Mouse (Mus musculus) midbrain, embryonic 14.5 days (tissue): ENCODE data around the gene Tspan7. TPM values are rescaled to one million over a fixed set of nuclear protein-coding genes. Genes with fewer than 3 reads are reported as not detected.

ENCODE experiments used
- ATAC-seq: fragments of 200-750 bp; cut with Nextera tagmentation; 2 replicates; pipeline ENCODE4 v1.8.0; 2017; ENCODE audit warnings: moderate number of reproducible peaks, moderate library complexity; ENCODE audit not compliant: low FRiP score, low TSS enrichment
- DNase-seq: peaks from one replicate; pipeline ENCODE4 v3.0.0-alpha.2; 2015
- H3K27ac ChIP-seq: fragments of 300-500 bp; sonication (generic); replicated peaks from 2 replicates; pipeline ENCODE4 v1.5.1; 2014; ENCODE audit warnings: mild to moderate bottlenecking, low read depth, low read length, moderate library complexity
- H3K27me3 ChIP-seq: fragments of 300-500 bp; sonication (generic); 2 replicates; pipeline ENCODE4 v1.6.1; 2014; ENCODE audit warnings: low read length, control low read depth, mixed read lengths; ENCODE audit not compliant: control insufficient read depth, insufficient read depth
- H3K36me3 ChIP-seq: fragments of 300-500 bp; sonication (generic); 2 replicates; pipeline ENCODE4 v1.6.1; 2014; ENCODE audit warnings: low read length, control low read depth; ENCODE audit not compliant: control insufficient read depth, insufficient read depth
- H3K4me1 ChIP-seq: fragments of 300-500 bp; sonication (generic); 2 replicates; pipeline ENCODE4 v1.6.1; 2014; ENCODE audit warnings: mild to moderate bottlenecking, antibody characterized with exemption, low read length, control low read depth; ENCODE audit not compliant: control insufficient read depth, insufficient read depth
- H3K4me2 ChIP-seq: fragments of 300-500 bp; sonication (generic); 2 replicates; pipeline ENCODE4 v1.6.1; 2014; ENCODE audit warnings: mild to moderate bottlenecking, low read length, moderate library complexity
- H3K4me3 ChIP-seq: fragments of 300-500 bp; sonication (generic); replicated peaks from 2 replicates; pipeline ENCODE4 v1.5.1; 2014; ENCODE audit warnings: low read depth, low read length
- H3K9ac ChIP-seq: fragments of 300-500 bp; sonication (generic); replicated peaks from 2 replicates; pipeline ENCODE4 v1.6.1; 2014; ENCODE audit warnings: mild to moderate bottlenecking, low read length, moderate library complexity
- H3K9me3 ChIP-seq: fragments of 300-500 bp; sonication (generic); 2 replicates; pipeline ENCODE4 v1.6.1; 2016; ENCODE audit warnings: low read length, control low read depth, mixed read lengths; ENCODE audit not compliant: control insufficient read depth
- WGBS: fragments of 180-500 bp; shearing (Covaris S2); extraction: QIAGEN DNeasy Blood & Tissue Kit; methylation state at CpG from one replicate; pipeline ENCODE4 v1.1.7; 2014; 5-methylcytosine and 5-hydroxymethylcytosine counted together
- polyA plus RNA-seq: library from polyadenylated mRNA; unstranded; fragments of >200 nt; fragmentation: Nextera tagmentation; extraction: Ambion mirVana; gene quantifications from 2 replicates; pipeline ENCODE4 v1.2.1, GENCODE M21; 2014

Tspan7 gene
- polyA plus RNA-seq: 332 and 367 TPM in 2 replicates

DNA sequence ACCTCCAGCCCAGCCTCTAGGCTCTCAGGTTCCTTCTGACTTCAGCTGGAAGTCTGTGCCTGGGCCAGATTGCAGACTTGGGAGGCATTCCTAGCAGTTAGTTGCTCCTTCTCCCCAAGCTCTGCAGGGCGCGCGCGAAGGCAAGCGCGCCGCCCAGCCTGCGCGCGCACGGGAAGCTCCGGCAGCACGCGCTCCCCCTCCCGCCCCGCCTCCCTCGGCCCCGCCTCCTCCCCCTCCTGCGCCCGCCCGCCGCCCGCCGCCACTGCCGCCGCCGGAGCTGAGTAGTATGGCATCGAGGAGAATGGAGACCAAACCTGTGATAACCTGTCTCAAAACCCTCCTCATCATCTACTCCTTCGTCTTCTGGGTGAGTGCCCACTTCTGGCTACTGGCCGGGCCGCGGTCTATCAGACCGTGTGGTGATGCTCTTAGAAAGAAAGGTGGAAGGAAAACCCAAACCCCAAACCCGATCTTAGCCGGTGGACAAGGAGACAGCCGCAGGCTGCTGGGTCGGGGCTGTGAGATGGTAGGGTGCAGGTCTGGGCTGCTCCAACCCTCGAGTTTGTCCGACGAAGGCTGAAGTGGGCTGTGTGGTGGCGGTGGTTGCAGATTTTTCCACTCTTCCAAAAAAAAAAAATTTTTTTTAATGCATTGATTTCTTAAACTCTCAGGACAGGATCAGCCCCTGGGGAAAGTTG, at the start of gene Tspan7:
Gene Tspan7 (plus strand): TSS at position 287 of the 698 bp plus-strand sequence.
- Histone ChIP-seq H3K36me3 (no peaks in the 10 kb centered on the region), H3K9ac (peak within 1 kb of the TSS; percentile 59), H3K4me3 (peak within 1 kb of the TSS; percentile 47), H3K4me2 (peak within 1 kb of the TSS; percentile 53), H3K4me1 (no peaks in the 10 kb centered on the region), H3K27ac (peak within 1 kb of the TSS; percentile 77), H3K27me3 (no peaks in the 10 kb centered on the region), H3K9me3 (no peaks in the 10 kb centered on the region)
- 16% methylated on average over 34 of the region's 41 CpGs for WGBS
- ATAC-seq (peak; percentile 81), DNase-seq (peak; percentile 86)

- Histone ChIP-seq H3K4me3 (no peak overlapping the region), H3K27ac (no peak overlapping the region), H3K36me3 (no peaks in the 10 kb centered on the region), H3K27me3 (no peaks in the 10 kb centered on the region), H3K9me3 (no peaks in the 10 kb centered on the region), H3K4me2 (no peak overlapping the region), H3K4me1 (no peaks in the 10 kb centered on the region), H3K9ac (no peak overlapping the region)
- ATAC-seq (no peak), DNase-seq (no peak)
- WGBS: 83% methylated on average over 10 of the region's 10 CpGs
These were observed 35.5 kb upstream of the Tspan7 start for GRCm38 (mm10) chrX:10449323-10449980.

- DNase-seq: no peak
- Histone ChIP-seq H3K36me3 (no peaks in the 10 kb centered on the region), H3K4me2 (no peak overlapping the region), H3K9ac (no peak overlapping the region), H3K4me3 (no peak overlapping the region), H3K27me3 (no peaks in the 10 kb centered on the region), H3K27ac (no peak overlapping the region), H3K9me3 (no peaks in the 10 kb centered on the region), H3K4me1 (no peaks in the 10 kb centered on the region)
- 39% methylated on average over 2 of the region's 2 CpGs for WGBS
- no peak for ATAC-seq
These were observed 34.6 kb upstream of the Tspan7 start for GRCm38 (mm10) chrX:10450143-10451060.

- WGBS: 44% methylated on average over 1 of the region's 1 CpGs
- Histone ChIP-seq H3K4me2 (no peak overlapping the region), H3K36me3 (no peaks in the 10 kb centered on the region), H3K4me1 (no peaks in the 10 kb centered on the region), H3K27me3 (no peaks in the 10 kb centered on the region), H3K9ac (no peak overlapping the region), H3K27ac (no peak overlapping the region), H3K4me3 (no peak overlapping the region), H3K9me3 (no peaks in the 10 kb centered on the region)
- DNase-seq: peak; percentile 5
- no peak for ATAC-seq
These were observed 31.2 kb upstream of the Tspan7 start for GRCm38 (mm10) chrX:10453798-10454197.

GRCm38 (mm10) chrX:10457256-10457655, 27.7 kb upstream of the Tspan7 start:
- no peaks in the 10 kb centered on the region for H3K9me3 ChIP-seq
- ATAC-seq: no peak
- WGBS: 78% methylated on average over 3 of the region's 3 CpGs

DNA sequence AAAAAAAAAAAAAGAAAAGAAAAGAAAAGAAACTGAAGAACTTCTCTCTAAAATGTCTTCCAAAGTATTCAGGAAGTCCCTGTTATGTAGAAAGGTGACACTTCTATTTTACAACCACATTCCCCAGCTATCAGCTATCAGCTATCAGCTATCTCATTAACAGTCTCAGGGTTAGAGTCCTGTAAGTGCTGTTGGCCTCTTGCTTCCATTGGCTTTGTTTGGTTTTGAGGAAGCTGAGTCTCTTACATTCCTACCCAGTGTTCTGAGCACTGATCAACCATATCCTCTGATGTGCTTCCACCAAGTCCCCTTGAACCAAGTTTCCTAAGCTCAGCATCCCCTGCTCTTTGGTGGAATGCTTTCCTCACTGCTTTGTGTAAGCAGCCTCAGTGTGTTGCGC, 7.9 kb upstream of the Tspan7 start:
- Histone ChIP-seq H3K36me3 (no peaks in the 10 kb centered on the region), H3K4me2 (no peak overlapping the region), H3K4me3 (no peak overlapping the region), H3K9me3 (no peaks in the 10 kb centered on the region), H3K27ac (no peak overlapping the region), H3K9ac (no peak overlapping the region), H3K27me3 (no peaks in the 10 kb centered on the region), H3K4me1 (no peaks in the 10 kb centered on the region)
- no peak for DNase-seq
- 98% methylated on average over 1 of the region's 1 CpGs for WGBS
- ATAC-seq: no peak

More at GRCm38 (mm10) chrX:10457256-10457655, 27.7 kb upstream of the Tspan7 start:
- Histone ChIP-seq H3K9ac (no peak overlapping the region), H3K27me3 (no peaks in the 10 kb centered on the region), H3K4me2 (no peak overlapping the region), H3K4me1 (no peaks in the 10 kb centered on the region), H3K4me3 (no peak overlapping the region), H3K36me3 (no peaks in the 10 kb centered on the region), H3K27ac (no peak overlapping the region)
- DNase-seq: no peak

GRCm38 (mm10) chrX:10479031-10479886, 5.7 kb upstream of the Tspan7 start:
- Histone ChIP-seq H3K36me3 (no peaks in the 10 kb centered on the region), H3K27me3 (no peaks in the 10 kb centered on the region), H3K9me3 (no peaks in the 10 kb centered on the region), H3K27ac (no peak overlapping the region), H3K4me2 (no peak overlapping the region), H3K4me3 (no peak overlapping the region), H3K4me1 (no peaks in the 10 kb centered on the region), H3K9ac (no peak overlapping the region)
- WGBS: 63% methylated on average over 10 of the region's 10 CpGs
- DNase-seq (peak; percentile 11), ATAC-seq (peak; percentile 50)

GRCm38 (mm10) chrX:10479943-10480342, 5.0 kb upstream of the Tspan7 start:
- no peaks in the 10 kb centered on the region for H3K36me3 ChIP-seq
- WGBS: 90% methylated on average over 4 of the region's 4 CpGs
- no peaks in the 10 kb centered on the region for H3K4me1 ChIP-seq
- no peak overlapping the region for H3K27ac ChIP-seq
- no peak overlapping the region for H3K4me2 ChIP-seq
- no peak for DNase-seq
- no peak overlapping the region for H3K9ac ChIP-seq
- H3K4me3 ChIP-seq: no peak overlapping the region
- H3K9me3 ChIP-seq: no peaks in the 10 kb centered on the region
- no peaks in the 10 kb centered on the region for H3K27me3 ChIP-seq
- no peak for ATAC-seq
